Mouse (Mus musculus): ENCODE measurements around the gene Bcl7a.

DNA sequence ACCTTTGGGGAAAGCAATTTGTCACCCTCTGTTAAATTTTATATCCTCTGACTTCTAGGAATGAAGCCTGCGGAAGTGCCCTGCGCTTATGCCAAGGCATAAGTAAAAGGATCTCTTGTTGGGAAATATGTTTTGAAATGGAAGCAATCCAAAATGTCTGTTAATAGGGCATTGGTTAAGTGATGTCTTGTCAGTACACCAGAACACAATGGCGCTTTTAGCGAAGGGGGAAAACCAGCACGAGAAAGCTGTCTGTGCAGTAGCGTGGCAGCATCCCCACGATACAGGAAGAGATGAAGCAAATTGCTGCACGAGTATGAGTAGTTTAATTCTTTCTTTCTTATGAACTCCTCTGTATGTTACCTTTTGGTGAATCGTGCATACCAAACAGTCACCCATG is 49.0 kb upstream of the Bcl7a start:
- TF ChIP-seq POLR2A (IDR thresholded peaks at IDR 0.05; ENCODE audit: borderline replicate concordance, insufficient read depth, low read length): no peak
- TF ChIP-seq CTCF (IDR thresholded peaks at IDR 0.05; ENCODE audit: borderline replicate concordance, insufficient read depth, low read depth, low read length): no peak

Data from cerebellum, adult 2 months (tissue).